Mouse (Mus musculus): ENCODE measurements around the gene Olfr1223.
"Not testable (repeated sequence)": the region's sequence is repeated elsewhere in the genome, so short reads cannot be mapped to it uniquely, and the experiment has no call there.

Gene Olfr1223

DNA sequence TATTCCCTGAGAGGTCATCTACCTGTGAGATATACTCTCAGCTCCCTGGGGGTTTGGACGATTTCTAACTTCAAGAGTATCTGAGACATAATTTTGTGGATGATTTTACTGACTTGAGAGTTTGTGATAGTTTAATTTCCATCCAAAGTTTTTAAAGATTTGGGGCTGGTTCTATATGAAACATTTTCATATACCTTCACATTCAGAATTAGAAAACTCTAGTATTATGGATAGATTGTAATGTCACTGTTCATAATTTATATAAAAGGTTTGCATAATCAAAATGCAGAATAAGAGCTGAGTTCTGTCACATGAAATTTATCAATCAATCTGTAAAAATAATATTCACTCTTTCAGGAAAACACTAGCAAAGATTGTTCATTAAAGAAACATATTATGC is at the start of gene Olfr1223:
Olfr1223 (minus strand) TSS at position 101 of the 400 bp plus-strand sequence.
- DNase-seq (ENCODE audit: low spot score) = no peak

DNA sequence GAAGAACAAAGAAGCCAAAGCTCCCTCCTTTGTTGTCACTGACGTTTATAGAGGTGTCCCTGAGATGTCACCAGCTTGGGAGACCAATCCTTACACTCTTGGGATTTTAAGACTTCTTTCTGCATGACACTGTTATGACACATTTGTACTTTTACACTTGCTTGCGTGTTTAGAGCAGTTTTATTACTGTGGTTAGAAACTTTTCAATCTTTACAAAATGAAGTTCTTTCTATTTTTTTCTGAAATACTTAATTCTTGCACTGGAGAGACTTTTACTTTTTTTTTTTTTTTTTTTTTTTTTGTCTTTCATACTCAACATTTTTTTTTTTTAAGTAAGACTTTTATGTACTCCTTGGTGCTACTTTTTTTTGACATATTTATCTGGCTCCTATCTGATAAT is 48.6 kb upstream of the Olfr1223 start, which contains the start of gene Olfr1226:
Olfr1226 (minus strand) TSS at position 101 of the 400 bp plus-strand sequence.
- no peak for DNase-seq (ENCODE audit: low spot score)

DNA sequence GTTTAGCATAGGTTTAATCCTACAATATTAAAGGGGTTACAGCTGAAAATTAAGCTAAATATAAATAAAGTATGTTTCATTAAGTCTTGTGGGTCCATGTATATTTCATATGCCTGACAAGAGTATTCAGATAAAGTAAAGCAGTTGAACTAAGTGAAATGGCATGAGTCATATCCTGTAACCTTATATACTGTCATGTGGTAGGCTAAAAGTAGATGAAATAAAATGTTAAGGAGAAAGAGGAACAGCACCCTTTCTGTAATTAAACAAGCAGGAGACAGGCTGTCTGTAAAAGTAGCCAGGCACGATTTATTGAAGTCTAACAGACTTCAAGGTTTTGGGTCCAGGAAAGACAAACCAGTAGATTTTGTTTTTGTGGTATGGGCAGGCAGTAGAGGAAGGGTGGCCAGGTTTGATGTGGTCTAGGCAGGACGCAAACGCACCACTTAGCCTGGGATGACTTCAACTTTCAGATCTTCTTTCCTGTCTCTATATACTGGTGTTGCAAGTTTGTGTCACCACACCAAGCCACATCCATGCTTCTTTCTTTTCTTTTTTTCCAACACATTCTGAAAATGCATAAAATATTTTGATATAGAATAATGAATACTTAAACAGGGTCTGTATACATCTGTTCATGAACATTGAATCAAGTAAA is 45.1 kb upstream of the Olfr1223 start:
- DNase-seq (ENCODE audit: low spot score) = no peak

DNA sequence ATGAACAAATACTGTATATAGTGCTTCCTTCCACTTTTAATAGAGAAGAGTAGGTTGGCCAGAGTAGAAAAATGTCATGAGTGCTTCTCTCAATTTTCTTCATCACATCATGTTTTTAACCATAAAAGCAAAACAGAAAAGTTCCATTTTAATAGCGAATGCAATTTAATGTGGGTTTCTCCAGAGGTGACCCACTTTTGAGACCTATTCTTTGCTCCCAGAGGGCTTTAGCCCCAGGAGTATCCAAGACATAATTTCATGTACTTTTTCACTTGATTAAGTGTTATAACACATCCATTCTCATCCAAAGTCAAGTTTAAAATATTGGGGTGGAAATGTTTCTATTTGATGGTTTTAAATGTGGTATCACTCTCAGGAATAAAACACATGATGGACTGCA is 23.2 kb upstream of the Olfr1223 start, which contains the start of gene Olfr1225:
Olfr1225 (minus strand) TSS at position 101 of the 400 bp plus-strand sequence.
- DNase-seq (ENCODE audit: low spot score) = no peak

DNA sequence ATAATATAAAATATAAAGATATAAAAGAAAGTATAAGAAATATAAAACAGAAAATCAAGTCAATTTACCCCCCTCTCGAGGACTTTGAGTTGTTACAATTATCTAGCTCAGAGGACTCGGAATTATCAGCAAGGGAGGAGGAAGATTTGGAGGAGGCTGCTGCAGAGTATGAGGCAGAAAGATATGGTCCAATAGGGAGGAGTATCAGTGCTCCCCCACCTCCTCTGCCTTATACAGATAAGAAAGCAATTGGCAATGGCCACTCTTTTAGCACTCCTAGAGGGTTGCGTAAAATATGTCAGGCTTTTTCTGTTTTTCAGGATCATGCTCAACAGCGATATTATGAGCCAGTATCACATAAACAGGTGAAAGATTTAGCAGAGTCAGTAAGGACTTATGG is 13.4 kb upstream of the Olfr1223 start:
- DNase-seq (ENCODE audit: low spot score) = not testable (repeated sequence)

DNA sequence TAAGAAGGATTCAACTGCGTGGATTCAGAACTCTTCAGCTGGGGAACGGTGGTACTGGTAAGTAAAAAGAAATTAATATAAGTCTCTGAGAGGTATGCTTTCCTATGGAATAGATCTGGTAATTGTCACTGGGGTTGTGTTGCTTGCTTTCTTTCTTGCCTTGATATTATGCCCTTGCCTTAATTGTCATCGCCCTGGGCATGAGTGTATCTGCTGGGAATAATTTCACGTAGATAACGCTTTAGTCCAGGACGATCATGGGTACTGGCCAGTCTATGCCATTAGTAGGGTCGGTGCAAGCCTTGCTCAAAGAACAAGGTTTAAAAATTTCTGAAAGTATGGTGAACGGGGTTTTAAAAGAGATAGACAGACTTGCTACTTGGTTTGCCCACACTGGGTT is 12.6 kb upstream of the Olfr1223 start, which contains the start of gene Olfr1224-ps1:
Olfr1224-ps1 (minus strand) TSS at position 101 of the 400 bp plus-strand sequence.
- not testable (repeated sequence) for DNase-seq (ENCODE audit: low spot score)

DNA sequence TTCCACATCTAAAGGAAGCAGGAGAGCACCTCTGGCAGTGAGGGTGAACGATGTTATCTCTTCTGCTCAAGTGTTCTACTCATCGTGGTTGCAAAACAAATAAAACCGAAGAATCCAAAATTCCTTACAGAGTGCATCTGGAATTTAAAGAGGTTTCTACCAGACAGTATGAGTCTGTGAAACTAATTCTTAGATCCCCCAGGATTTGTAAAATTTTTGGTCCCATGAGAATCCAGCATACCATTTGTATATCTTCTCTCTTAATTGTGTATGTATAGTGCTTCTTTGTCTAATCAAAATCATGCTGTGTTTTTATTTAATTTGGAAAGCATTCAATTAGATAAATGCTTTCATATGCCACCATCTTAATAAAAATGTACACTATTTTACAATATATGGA is 18.4 kb downstream of the Olfr1223 start, which contains the start of gene Olfr1222:
Olfr1222 (minus strand) TSS at position 101 of the 400 bp plus-strand sequence.
- DNase-seq (ENCODE audit: low spot score) = no peak

DNA sequence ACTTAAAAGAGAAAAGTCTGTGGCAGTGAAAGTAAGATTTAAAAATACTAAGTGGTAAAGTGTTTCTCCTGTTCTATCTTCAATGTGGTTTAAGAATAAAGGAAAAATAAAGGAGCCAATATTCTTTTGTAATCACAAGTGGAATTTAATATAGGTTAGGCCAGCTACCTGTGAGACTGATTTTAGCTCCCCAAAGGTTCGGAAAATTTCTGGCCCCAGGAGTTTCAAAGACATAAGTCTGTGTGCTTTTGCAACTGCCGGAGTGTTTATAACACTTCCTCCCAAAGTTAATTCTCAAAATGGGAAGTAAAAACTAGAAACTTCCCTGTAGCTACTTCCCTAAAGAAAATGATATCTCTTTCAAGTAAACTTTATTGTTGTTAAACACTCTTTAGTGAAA is 34.2 kb downstream of the Olfr1223 start, which contains the start of gene Olfr1221:
Olfr1221 (minus strand) TSS at position 101 of the 400 bp plus-strand sequence.
- DNase-seq (ENCODE audit: low spot score) = no peak

DNA sequence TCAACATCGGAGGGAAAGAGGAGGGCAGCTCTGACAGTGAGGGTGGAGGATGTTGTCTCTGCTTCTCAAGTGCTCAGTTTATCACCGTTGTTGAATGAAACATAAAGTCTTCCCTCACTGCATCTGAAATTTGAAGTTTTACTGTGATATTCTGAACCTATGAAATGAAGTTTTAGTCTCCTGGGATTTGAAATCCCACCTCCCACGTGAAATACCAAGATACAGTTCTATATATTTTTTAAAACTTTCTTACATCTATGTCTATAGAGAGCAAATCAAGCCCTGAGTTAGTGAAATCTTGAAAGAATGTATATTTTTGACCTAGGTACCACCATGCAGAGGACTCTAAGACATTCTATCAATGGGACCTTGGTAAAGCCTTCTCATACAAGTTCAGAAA is 44.6 kb downstream of the Olfr1223 start, which contains the start of gene Olfr1220:
Olfr1220 (minus strand) TSS at position 101 of the 400 bp plus-strand sequence.
- no peak for DNase-seq (ENCODE audit: low spot score)

DNA sequence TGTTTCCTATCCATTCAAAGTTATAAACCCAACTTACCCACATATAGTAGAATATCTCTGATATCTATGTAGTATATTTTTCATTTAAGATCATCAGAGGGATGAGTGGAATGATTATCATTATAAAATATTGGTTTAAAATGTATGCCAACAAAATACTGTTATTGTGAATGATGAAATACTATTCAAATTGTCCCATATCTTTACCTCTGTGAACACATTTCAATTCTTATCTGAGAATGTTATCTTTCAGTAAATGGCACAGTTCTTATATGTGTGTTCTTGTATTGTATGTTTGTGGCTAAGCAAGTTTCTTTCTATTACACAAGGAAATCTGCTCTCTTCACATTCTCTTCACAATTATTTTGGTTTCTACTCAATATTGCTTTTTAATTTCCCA is 45.7 kb downstream of the Olfr1223 start:
- DNase-seq (ENCODE audit: low spot score) = no peak

DNA sequence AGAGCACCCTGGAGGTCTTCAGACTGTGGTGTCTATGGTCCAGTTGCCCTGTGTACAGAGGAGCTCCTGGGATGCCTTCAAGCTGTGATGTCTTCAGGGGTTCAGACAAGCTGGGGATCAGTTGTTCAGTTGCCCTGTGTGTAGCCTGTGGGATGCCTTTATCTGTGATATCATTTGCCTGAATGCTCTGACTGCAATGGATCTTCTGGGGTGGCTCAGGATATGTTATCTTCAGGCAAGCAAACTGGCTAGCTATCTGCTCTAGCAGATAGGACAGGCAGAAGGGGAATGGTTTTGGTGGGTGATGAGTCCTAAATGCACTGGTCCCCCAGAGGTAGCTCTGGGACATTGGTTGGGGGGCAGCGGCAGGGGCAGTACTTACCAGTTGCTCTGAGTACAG is 57.5 kb downstream of the Olfr1223 start:
- DNase-seq (ENCODE audit: low spot score) = no peak

All from lung, postnatal 25 days (tissue).